Mouse (Mus musculus): ENCODE measurements at regions not wholly inside any gene's neighbourhood (a gene's known extent, or its start where the extent isn't known, plus 50 kb on each side); places are given as distances from the start of the nearest gene placed in this dataset.

DNA sequence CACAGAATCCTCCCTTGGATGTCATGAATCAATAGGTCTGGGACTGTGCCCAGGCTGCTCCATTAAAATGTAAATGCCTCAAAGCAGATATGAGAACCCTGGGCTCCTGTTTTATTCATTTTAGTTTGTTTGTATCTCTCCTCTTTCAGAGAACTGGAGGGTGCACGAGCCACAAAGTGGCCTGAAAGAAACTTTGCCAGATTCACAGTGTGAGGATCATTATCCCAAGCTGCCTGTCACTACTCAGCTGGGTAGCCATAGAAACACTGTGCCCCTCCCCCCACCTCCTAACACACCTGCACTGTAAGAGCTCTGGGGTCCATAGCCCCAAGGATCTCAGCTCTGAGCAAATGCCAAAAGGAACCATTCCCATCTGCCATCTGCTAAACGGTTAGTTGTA is 423.9 kb upstream of the 5930422O12Rik start:
- TF ChIP-seq POLR2A (IDR thresholded peaks at IDR 0.05; ENCODE audit: borderline replicate concordance, control insufficient read depth, low read depth, low read length) (no peak), CTCF (IDR thresholded peaks at IDR 0.05; ENCODE audit: control insufficient read depth, insufficient read depth, low read length) (no peak)

Data from bone marrow, adult 2 months (tissue).